Mouse (Mus musculus) forebrain, embryonic 10.5 days (tissue): ENCODE results near the gene Atp6v1g1. TPM values are rescaled to one million over a fixed set of nuclear protein-coding genes. Genes with fewer than 3 reads are reported as not detected.

ENCODE experiments used
- DNase-seq: peaks from one replicate; pipeline ENCODE4 v3.0.0-alpha.2; 2017; ENCODE audit warnings: low spot score; ENCODE audit errors: extremely low spot score
- H3K27ac ChIP-seq: fragments of 300-500 bp; sonication (generic); 2 replicates; pipeline ENCODE4 v1.5.1; 2016; ENCODE audit warnings: mild to moderate bottlenecking
- H3K27me3 ChIP-seq: fragments of 300-500 bp; sonication (generic); 2 replicates; pipeline ENCODE4 v1.6.1; 2016; ENCODE audit warnings: mild to moderate bottlenecking; ENCODE audit not compliant: poor library complexity, severe bottlenecking
- H3K36me3 ChIP-seq: fragments of 300-500 bp; sonication (generic); replicated peaks from 2 replicates; pipeline ENCODE4 v1.6.1; 2016; ENCODE audit warnings: mild to moderate bottlenecking, moderate library complexity
- H3K4me1 ChIP-seq: fragments of 300-500 bp; sonication (generic); 2 replicates; pipeline ENCODE4 v1.6.1; 2016
- H3K4me3 ChIP-seq: fragments of 300-500 bp; sonication (generic); 2 replicates; pipeline ENCODE4 v1.5.1; 2016; ENCODE audit warnings: mild to moderate bottlenecking, moderate library complexity
- H3K9me3 ChIP-seq: fragments of 300-500 bp; sonication (generic); 2 replicates; pipeline ENCODE4 v1.6.1; 2016; ENCODE audit warnings: mild to moderate bottlenecking, moderate library complexity
- WGBS: fragments of 180-500 bp; shearing (Covaris S2); methylation state at CpG from one replicate; pipeline ENCODE4 v1.1.7; 2016; 5-methylcytosine and 5-hydroxymethylcytosine counted together
- polyA plus RNA-seq: library from polyadenylated mRNA; unstranded; fragments of >200 nt; fragmentation: Nextera tagmentation; extraction: Ambion mirVana; gene quantifications from 2 replicates; pipeline ENCODE4 v1.2.1, GENCODE M21; 2016

The Atp6v1g1 gene
- polyA plus RNA-seq, 1 experiment from 2014 or later = 239 TPM

- 85% methylated on average over 10 of the region's 10 CpGs for WGBS
- Histone ChIP-seq H3K27ac (0 out of 2 replicates have a peak overlapping the region, but pooled peaks have one; percentile 16), H3K4me1 (peaks cover 30% of the 10 kb centered on the region), H3K4me3 (no peak overlapping the region), H3K27me3 (no peaks in the 10 kb centered on the region), H3K36me3 (peaks cover 28% of the 10 kb centered on the region), H3K9me3 (no peaks in the 10 kb centered on the region)
- DNase-seq = no peak
These were observed 23.3 kb downstream of the Atp6v1g1 start for GRCm38 (mm10) chr4:63567712-63568390.

- Histone ChIP-seq H3K27me3 (no peaks in the 10 kb centered on the region), H3K4me3 (no peak overlapping the region), H3K27ac (peak overlapping the region; percentile 81), H3K9me3 (peaks cover 3% of the 10 kb centered on the region; the same call in 1 of the 2 replicates), H3K36me3 (peaks cover 37% of the 10 kb centered on the region), H3K4me1 (peaks cover 30% of the 10 kb centered on the region)
- 85% methylated on average over 8 of the region's 8 CpGs for WGBS
- DNase-seq = no peak
These were observed 24.8 kb downstream of the Atp6v1g1 start for GRCm38 (mm10) chr4:63569322-63569721.

GRCm38 (mm10) chr4:63570208-63570781 is 25.7 kb downstream of the Atp6v1g1 start:
- Histone ChIP-seq H3K4me1 (peaks cover 30% of the 10 kb centered on the region), H3K27ac (peak overlapping the region; percentile 81), H3K36me3 (peaks cover 31% of the 10 kb centered on the region), H3K9me3 (peaks cover 3% of the 10 kb centered on the region; the same call in 1 of the 2 replicates), H3K4me3 (no peak overlapping the region), H3K27me3 (no peaks in the 10 kb centered on the region)
- no peak for DNase-seq
- WGBS = 33% methylated on average over 7 of the region's 7 CpGs

- H3K27ac ChIP-seq = no peak overlapping the region
- H3K9me3 ChIP-seq = peaks cover 10% of the 10 kb centered on the region; the same call in 1 of the 2 replicates
- peaks cover 25% of the 10 kb centered on the region for H3K36me3 ChIP-seq
- H3K4me1 ChIP-seq = peaks cover 30% of the 10 kb centered on the region
- no peaks in the 10 kb centered on the region for H3K27me3 ChIP-seq
- WGBS = 92% methylated on average over 5 of the region's 5 CpGs
- no peak for DNase-seq
- no peak overlapping the region for H3K4me3 ChIP-seq
These were observed 28.0 kb downstream of the Atp6v1g1 start for GRCm38 (mm10) chr4:63572621-63573020.

GRCm38 (mm10) chr4:63579649-63580048 is 35.1 kb downstream of the Atp6v1g1 start:
- H3K27me3 ChIP-seq = no peaks in the 10 kb centered on the region
- H3K4me3 ChIP-seq = no peak overlapping the region
- H3K4me1 ChIP-seq = peaks cover 26% of the 10 kb centered on the region
- DNase-seq = no peak
- H3K27ac ChIP-seq = peak overlapping the region; percentile 82
- 85% methylated on average over 14 of the region's 14 CpGs for WGBS
- peaks cover 12% of the 10 kb centered on the region; the same call in 1 of the 2 replicates for H3K9me3 ChIP-seq
- H3K36me3 ChIP-seq = peaks cover 21% of the 10 kb centered on the region

GRCm38 (mm10) chr4:63580078-63580477 is 35.5 kb downstream of the Atp6v1g1 start:
- Histone ChIP-seq H3K4me3 (no peak overlapping the region; the same call in 1 of the 2 replicates), H3K4me1 (peaks cover 26% of the 10 kb centered on the region), H3K36me3 (peaks cover 21% of the 10 kb centered on the region), H3K27ac (peak overlapping the region; percentile 82), H3K27me3 (no peaks in the 10 kb centered on the region), H3K9me3 (peaks cover 12% of the 10 kb centered on the region; the same call in 1 of the 2 replicates)
- 23% methylated on average over 6 of the region's 6 CpGs for WGBS
- peak; percentile 66 for DNase-seq

- peak; percentile 50 for DNase-seq
- H3K4me1 ChIP-seq = peaks cover 26% of the 10 kb centered on the region
- peaks cover 5% of the 10 kb centered on the region; the same call in 1 of the 2 replicates for H3K9me3 ChIP-seq
- H3K27me3 ChIP-seq = no peaks in the 10 kb centered on the region
- 55% methylated on average over 5 of the region's 5 CpGs for WGBS
- peaks cover 15% of the 10 kb centered on the region for H3K36me3 ChIP-seq
- no peak overlapping the region for H3K4me3 ChIP-seq
- H3K27ac ChIP-seq = peak overlapping the region; percentile 69
These were observed 38.0 kb downstream of the Atp6v1g1 start for GRCm38 (mm10) chr4:63582580-63582979.

GRCm38 (mm10) chr4:63585216-63585615 is 40.6 kb downstream of the Atp6v1g1 start:
- WGBS = 86% methylated on average over 10 of the region's 10 CpGs
- no peaks in the 10 kb centered on the region for H3K9me3 ChIP-seq
- H3K27me3 ChIP-seq = no peaks in the 10 kb centered on the region
- no peak overlapping the region for H3K4me3 ChIP-seq
- 0 out of 2 replicates have a peak, but pooled peaks cover 7% of the 10 kb centered on the region for H3K36me3 ChIP-seq
- peaks cover 16% of the 10 kb centered on the region for H3K4me1 ChIP-seq
- no peak overlapping the region for H3K27ac ChIP-seq
- DNase-seq = no peak

GRCm38 (mm10) chr4:63586240-63586639 is 41.7 kb downstream of the Atp6v1g1 start:
- Histone ChIP-seq H3K36me3 (0 out of 2 replicates have a peak, but pooled peaks cover 7% of the 10 kb centered on the region), H3K4me3 (no peak overlapping the region), H3K9me3 (no peaks in the 10 kb centered on the region), H3K27me3 (no peaks in the 10 kb centered on the region), H3K4me1 (peaks cover 13% of the 10 kb centered on the region; the same call in 1 of the 2 replicates), H3K27ac (no peak overlapping the region)
- no peak for DNase-seq
- WGBS = 79% methylated on average over 2 of the region's 2 CpGs

- WGBS = 92% methylated on average over 7 of the region's 7 CpGs
- Histone ChIP-seq H3K4me1 (no peaks in the 10 kb centered on the region), H3K9me3 (no peaks in the 10 kb centered on the region), H3K27me3 (no peaks in the 10 kb centered on the region), H3K27ac (no peak overlapping the region), H3K4me3 (no peak overlapping the region), H3K36me3 (no peaks in the 10 kb centered on the region)
- DNase-seq = no peak
These were observed 45.4 kb downstream of the Atp6v1g1 start for GRCm38 (mm10) chr4:63589987-63590386.

- 86% methylated on average over 4 of the region's 4 CpGs for WGBS
- DNase-seq = no peak
These were observed 46.0 kb downstream of the Atp6v1g1 start for GRCm38 (mm10) chr4:63590538-63590937.

GRCm38 (mm10) chr4:63594459-63595110 is 50.0 kb downstream of the Atp6v1g1 start:
- H3K9me3 ChIP-seq = no peaks in the 10 kb centered on the region
- no peaks in the 10 kb centered on the region for H3K36me3 ChIP-seq
- H3K4me1 ChIP-seq = no peaks in the 10 kb centered on the region
- WGBS = 90% methylated on average over 5 of the region's 5 CpGs
- no peak for DNase-seq
- H3K27ac ChIP-seq = no peak overlapping the region
- no peaks in the 10 kb centered on the region for H3K27me3 ChIP-seq
- H3K4me3 ChIP-seq = no peak overlapping the region

More at GRCm38 (mm10) chr4:63590538-63590937, 46.0 kb downstream of the Atp6v1g1 start:
- H3K4me3 ChIP-seq = no peak overlapping the region
- H3K4me1 ChIP-seq = no peaks in the 10 kb centered on the region
- H3K27me3 ChIP-seq = no peaks in the 10 kb centered on the region
- H3K9me3 ChIP-seq = no peaks in the 10 kb centered on the region
- no peak overlapping the region for H3K27ac ChIP-seq
- H3K36me3 ChIP-seq = no peaks in the 10 kb centered on the region

GRCm38 (mm10) chr4:63595259-63595658 is 50.7 kb downstream of the Atp6v1g1 start:
- Histone ChIP-seq H3K9me3 (no peaks in the 10 kb centered on the region), H3K27ac (no peak overlapping the region), H3K4me3 (no peak overlapping the region), H3K4me1 (no peaks in the 10 kb centered on the region), H3K36me3 (no peaks in the 10 kb centered on the region), H3K27me3 (no peaks in the 10 kb centered on the region)
- no peak for DNase-seq
- 80% methylated on average over 10 of the region's 10 CpGs for WGBS
